Mouse (Mus musculus): ENCODE data around the gene Ost4.

DNA sequence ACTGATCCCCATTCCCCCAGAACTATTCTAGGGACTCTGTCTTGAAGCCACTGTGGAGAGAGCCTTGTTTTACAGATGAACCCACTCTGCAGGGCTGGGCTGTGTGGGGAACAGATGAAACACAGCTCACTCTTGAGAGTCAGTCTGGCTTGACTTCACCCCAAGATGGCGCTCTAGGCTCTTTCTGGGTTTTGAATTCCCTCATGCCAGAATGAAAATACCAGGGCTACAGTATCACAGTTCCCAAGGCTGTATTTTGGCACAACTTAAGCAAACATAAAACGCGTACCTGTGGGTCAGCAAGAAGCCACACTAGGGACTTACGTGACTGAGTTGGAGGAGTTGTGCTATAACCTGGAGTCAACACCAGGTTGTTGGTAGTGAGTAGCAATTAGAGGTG is 22.5 kb upstream of the Ost4 start:
- TF ChIP-seq POLR2AphosphoS2 (IDR thresholded peaks at IDR 0.05; ENCODE audit: low read length) (no peak), E2F4 (IDR thresholded peaks at IDR 0.05; ENCODE audit: borderline replicate concordance, low read depth, low read length) (no peak), BHLHE40 (IDR thresholded peaks at IDR 0.05; ENCODE audit: borderline replicate concordance, low read depth, low read length) (no peak), EP300 (IDR thresholded peaks at IDR 0.05; ENCODE audit: low read depth in 1 of 2, low read length in 2 of 2) (no peak), MAX (IDR thresholded peaks at IDR 0.05; ENCODE audit: low read length) (no peak), CTCF (IDR thresholded peaks at IDR 0.05 in 2 of 3, conservative IDR thresholded peaks at IDR 0.05 in 1 of 3; ENCODE audit: control insufficient read depth in 1 of 3, insufficient read depth in 1 of 3, low read depth in 2 of 3, low read length in 3 of 3, poor library complexity in 1 of 3, severe bottlenecking in 1 of 3) (peak; percentile 70 to 84 (median 75)), MYC (IDR thresholded peaks at IDR 0.05; ENCODE audit: low read depth, low read length) (no peak), ZKSCAN1 (IDR thresholded peaks at IDR 0.05; ENCODE audit: low read depth, low read length) (no peak), ZMIZ1 (IDR thresholded peaks at IDR 0.05; ENCODE audit: low read depth, low read length) (no peak), USF1 (IDR thresholded peaks at IDR 0.05; ENCODE audit: low read depth, low read length) (no peak), NRF1 (IDR thresholded peaks at IDR 0.05; ENCODE audit: insufficient read depth, low read depth, low read length, poor library complexity, severe bottlenecking) (no peak), POLR2A (IDR thresholded peaks at IDR 0.05; ENCODE audit: control insufficient read depth in 1 of 2, insufficient read depth in 1 of 2, low read depth in 1 of 2, low read length in 2 of 2, poor library complexity in 1 of 2) (no peak)
